Mouse (Mus musculus) liver, postnatal 0 days (tissue): Measurements from ENCODE around the gene Gm11985.

Experiments used
- CTCF ChIP-seq: sonication (generic); IDR thresholded peaks from 2 replicates; pipeline ENCODE4 v1.5.1; 2016; ENCODE audit warnings: antibody characterized with exemption, low read depth
- EP300 ChIP-seq: IDR thresholded peaks from 2 replicates; pipeline ENCODE4 v1.6.1; 2016; ENCODE audit warnings: antibody characterized with exemption, low read depth, mild to moderate bottlenecking

- TF ChIP-seq EP300 = no peak
- no peak for TF ChIP-seq CTCF
These were observed 49.3 kb upstream of the Gm11985 start for GRCm38 (mm10) chr11:7237712-7238111.
